Mouse (Mus musculus) ES-E14 (cell line): ENCODE data around the gene Dnah11.

Experiments
- CHD2 ChIP-seq: IDR thresholded peaks from 2 replicates; pipeline ENCODE4 v1.6.1; 2014; ENCODE audit warnings: mild to moderate bottlenecking, low read depth, low read length, inconsistent platforms
- HCFC1 ChIP-seq: IDR thresholded peaks from 2 replicates; pipeline ENCODE4 v1.6.1; 2012; ENCODE audit warnings: low read length, inconsistent platforms, borderline replicate concordance; ENCODE audit not compliant: insufficient read depth
- MAFK ChIP-seq: IDR thresholded peaks from 2 replicates; pipeline ENCODE4 v1.6.1; 2014; ENCODE audit warnings: mild to moderate bottlenecking, low read depth, low read length, inconsistent platforms; ENCODE audit not compliant: insufficient read depth
- ZC3H11A ChIP-seq: IDR thresholded peaks from 2 replicates; pipeline ENCODE4 v1.6.1; 2012; ENCODE audit warnings: low read depth, mild to moderate bottlenecking, inconsistent platforms, low read length, borderline replicate concordance
- ZNF384 ChIP-seq: IDR thresholded peaks from 2 replicates; pipeline ENCODE4 v1.6.1; 2012; ENCODE audit warnings: low read depth, low read length, inconsistent platforms

DNA sequence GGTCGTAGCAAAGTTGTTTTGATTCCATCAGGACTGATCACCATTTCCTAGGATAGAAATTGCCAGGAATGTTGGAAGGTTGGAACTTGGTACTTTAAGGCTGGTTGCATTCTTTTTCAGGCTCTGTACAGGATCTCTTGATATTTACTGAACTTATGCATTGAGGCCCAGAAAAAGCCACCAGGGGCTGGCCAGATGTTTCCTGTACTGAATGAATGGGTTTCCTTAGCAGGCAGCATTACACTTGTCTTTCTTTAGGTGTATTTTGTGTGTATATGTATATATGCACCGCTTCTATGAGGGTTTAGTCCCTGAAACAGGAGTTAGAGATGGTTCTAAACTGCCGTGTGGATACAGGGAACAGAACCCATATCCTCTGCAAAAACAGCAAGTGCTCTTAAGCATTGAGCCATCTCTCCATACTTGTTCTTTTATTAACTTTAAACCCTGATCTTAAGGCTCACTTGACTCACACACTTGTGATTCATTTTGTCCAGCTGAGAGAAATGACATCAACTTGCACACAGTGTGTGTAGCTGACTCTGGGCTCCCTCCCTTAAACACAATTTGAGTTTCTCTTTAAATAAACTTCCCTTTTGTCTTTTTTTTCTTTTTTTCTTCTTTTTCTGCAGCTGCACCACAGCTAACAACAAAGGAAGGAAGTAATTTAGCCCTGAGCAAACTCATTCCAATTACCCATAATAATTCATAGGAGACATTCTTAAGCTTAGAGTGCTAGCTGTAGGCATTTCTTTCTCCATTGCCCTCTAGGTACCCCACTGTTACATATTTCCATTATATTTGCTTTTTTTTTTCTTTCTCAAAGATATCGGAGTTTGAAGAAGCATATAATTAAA lies 330.9 kb downstream of the Dnah11 start:
- TF ChIP-seq MAFK (no peak), HCFC1 (no peak), ZNF384 (no peak), CHD2 (no peak), ZC3H11A (no peak)
